Mouse (Mus musculus) CD4-positive helper T cell, adult 2 months (primary cell): ENCODE data around the gene Acsl5.

Experiments used
- DNase-seq: peaks from one replicate; pipeline ENCODE4 v3.0.0-alpha.2; 2012; ENCODE audit warnings: low read depth, missing footprints, low spot score

Gene Acsl5

GRCm38 (mm10) chr19:55251383-55252124, at the start of gene Acsl5:
Acsl5 (plus strand) TSS chr19:55251938.
- no peak for DNase-seq

GRCm38 (mm10) chr19:55206482-55207138, 45.1 kb upstream of the Acsl5 start:
- peak; percentile 61 for DNase-seq

DNA sequence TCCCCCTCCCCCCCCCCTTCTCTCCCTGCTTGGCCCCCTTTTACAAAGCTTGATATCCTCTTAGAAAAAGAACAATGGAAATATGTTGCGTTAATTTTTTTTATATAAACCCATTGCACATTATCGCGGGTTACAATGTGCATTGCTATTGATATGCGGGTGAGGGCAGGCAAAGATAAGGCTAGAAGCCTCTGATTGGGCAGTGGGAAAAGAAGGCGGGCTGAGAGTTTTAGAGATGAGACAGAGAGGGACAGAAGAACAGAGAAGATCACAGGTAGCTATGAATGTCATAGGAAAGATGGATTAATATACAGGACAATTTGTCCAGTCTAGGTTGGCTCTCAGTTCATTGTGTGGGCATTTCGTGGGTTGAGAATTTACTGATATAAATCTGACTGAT, 44.5 kb upstream of the Acsl5 start:
- DNase-seq = no peak

GRCm38 (mm10) chr19:55207746-55208538, 43.8 kb upstream of the Acsl5 start:
- no peak for DNase-seq

- no peak for DNase-seq
Measured at GRCm38 (mm10) chr19:55208654-55209053, 43.1 kb upstream of the Acsl5 start.

- no peak for DNase-seq
Measured at GRCm38 (mm10) chr19:55209084-55209483, 42.7 kb upstream of the Acsl5 start.

- DNase-seq = no peak
Measured at GRCm38 (mm10) chr19:55211698-55212097, 40.0 kb upstream of the Acsl5 start.

DNA sequence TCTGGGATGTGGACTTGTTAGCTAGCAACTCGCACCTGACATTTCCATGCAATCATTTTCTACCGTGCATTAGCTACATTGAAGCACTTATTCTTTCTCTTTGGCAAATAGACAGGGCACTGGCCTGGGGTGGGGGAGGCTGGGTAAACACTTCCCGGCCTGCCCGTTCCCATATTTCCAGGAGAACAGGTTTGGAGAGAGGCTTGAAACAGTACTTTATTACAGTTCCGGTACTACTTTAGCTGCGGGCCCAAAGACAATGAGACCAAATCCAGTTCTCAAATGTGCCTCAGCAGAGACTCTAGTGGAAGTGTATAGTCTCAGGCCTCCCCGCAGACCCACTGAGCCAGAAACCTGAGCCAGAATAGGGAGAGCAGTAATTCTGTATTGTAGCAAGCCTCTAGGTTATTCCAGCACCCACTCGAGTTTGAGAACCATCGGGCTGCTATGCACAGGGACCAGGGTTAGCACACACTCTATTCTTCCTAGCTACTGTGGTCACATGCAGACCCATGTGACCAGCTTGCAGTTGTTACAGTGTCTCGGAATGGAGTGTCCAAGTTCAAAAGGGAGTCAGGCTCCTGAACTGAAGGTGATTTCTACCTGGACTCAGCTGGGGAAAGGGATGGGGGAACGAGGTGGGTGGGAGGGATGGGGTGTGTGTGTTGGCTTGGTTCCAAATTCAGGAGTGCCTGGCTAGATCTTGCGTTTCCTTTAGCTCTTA, 38.0 kb upstream of the Acsl5 start:
- no peak for DNase-seq

- no peak for DNase-seq
Measured at GRCm38 (mm10) chr19:55216876-55217275, 34.9 kb upstream of the Acsl5 start.

GRCm38 (mm10) chr19:55217365-55217764, 34.4 kb upstream of the Acsl5 start:
- no peak for DNase-seq

- peak; percentile 72 for DNase-seq
Measured at GRCm38 (mm10) chr19:55218192-55218739, 33.5 kb upstream of the Acsl5 start.

DNA sequence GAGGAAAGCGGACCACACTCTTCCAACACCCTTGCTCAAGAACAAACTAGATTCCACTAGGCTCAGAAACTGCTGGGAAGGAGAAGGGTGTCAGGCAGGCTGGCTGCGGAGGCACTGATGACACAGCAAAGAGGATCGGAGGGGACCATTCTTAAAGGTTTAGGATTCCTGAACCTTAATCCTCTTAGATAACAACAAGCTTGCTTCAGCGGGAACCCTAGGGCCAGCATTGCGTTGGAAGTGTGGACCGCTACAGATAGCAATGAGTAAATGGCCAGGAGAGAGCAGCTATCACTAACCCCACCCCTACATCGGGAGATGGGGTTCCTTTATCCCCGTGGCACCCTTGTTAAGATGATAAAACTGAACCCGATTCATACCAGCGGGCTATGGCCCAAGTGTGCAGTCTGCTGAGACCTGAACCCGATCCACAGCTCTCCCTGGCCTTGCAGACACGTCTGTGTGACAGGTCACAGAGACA, 33.0 kb upstream of the Acsl5 start:
- DNase-seq = no peak

DNA sequence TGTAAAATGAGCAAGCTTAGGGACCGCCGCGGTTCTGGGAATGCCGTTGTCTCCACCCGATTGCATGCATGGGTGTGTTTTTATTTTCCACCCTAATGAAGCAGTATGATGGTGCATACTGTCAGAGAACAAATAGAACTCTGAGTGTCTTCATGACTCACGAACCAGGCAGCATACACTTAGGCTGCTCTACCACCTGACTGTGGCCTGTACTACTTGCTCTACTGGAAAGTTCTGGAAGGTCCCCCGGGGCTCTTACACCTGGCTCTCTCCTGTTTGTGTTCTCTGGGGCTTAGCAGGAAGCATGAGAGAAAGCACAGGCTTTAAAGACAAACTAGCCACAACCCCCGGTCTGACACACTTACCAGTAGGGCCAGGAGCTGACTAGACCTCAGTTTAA, 32.4 kb upstream of the Acsl5 start:
- DNase-seq = no peak

DNA sequence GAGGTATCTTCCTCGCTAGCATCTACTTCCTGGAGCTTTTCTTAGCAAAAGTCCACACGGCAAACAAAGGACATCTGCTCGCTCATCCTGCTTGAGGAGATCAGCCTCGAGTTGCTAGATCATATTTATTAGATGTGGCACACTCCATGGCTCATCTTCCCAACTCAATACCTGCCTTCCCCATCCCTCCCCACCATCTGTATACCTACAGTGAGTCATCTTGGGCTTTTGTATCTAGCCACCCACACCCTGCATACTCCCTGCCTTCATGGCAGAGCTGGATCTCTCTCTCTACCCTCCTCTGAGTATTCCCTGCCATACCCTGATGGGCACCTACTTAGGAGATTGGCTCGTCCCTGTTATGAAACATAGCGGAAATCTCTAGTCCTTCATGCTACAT, 30.5 kb upstream of the Acsl5 start:
- DNase-seq = no peak

- no peak for DNase-seq
Measured at GRCm38 (mm10) chr19:55222268-55222667, 29.5 kb upstream of the Acsl5 start.

DNA sequence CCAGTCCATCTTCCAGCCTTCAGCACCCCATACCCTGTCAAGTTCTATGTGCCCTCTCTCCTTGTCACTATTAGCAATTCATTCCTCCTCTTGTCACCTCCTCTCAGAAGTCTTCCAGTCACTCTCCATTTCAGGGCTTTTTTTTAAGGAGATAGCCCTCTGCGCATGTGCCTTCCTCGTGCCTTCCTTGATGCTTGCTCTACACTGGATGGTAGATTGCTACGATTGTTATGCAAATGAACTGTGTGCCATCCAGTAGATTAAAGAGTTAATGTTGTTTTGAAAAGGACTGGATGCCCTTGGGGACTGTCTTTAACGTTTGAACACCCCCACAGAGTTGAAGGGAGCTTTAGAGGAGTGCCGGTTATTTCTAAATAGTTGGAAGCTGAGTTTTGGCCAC, 25.1 kb upstream of the Acsl5 start:
- no peak for DNase-seq

- no peak for DNase-seq
Measured at GRCm38 (mm10) chr19:55227135-55227534, 24.6 kb upstream of the Acsl5 start.

DNA sequence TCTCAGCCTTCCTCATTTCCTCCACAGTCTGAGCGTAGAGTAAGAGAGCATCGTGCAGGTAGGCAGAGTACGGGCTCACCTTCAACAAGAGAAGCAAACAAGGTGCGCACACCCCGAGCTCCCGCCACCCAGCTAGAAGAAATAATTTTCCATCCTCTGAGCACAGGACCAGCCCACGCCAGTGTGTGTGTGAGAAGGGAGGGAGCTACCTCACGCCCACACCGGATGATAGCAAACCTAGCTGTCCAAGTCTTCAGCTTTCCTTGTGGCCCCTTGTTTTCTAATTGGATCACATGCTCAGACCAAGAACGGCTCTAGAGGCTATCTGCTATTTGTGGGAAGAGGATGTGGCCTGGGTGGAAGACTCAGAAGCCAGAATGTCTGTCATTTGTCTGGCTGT, 20.7 kb upstream of the Acsl5 start:
- no peak for DNase-seq

- DNase-seq = no peak
Measured at GRCm38 (mm10) chr19:55232136-55232535, 19.6 kb upstream of the Acsl5 start.

DNA sequence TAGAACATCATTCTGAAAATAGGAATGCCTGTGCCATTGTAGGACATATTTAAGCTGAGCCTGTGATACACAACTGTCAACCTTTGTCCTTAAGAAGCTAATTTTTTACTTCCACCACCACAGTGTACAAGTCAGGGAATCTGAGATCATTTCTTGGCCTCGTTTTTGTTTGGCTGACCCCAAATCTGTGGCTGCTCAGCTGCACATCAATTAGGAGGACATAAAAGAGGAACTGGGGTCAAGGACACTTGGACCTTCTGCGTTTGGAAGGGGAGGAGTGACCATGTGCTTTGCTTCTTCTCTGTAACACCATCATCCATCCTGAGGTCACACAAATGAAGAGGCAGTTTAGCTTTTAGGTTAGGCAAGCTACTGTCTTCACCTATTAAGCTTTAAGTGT, 15.7 kb upstream of the Acsl5 start:
- DNase-seq = no peak

DNA sequence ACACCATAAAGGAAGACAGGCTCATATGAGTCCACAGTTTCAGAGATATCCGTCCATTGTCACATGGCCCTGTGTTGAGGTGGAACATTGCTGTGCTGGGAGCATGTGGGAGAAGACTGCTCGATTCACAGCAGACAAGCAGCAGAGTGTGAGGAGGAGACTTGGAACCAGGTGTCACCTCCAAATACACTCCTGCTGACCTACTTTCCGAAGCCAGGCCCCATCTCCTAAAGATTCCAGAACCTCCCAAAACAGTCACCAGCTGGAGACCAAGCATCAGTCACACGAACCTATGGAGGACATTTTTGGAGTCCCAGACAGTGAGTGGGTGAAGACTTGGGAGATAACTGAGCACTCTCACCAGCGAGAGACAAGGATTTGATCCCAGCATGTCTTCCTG, 15.2 kb upstream of the Acsl5 start:
- no peak for DNase-seq
